Mouse (Mus musculus): ENCODE results near the gene Nck1. TPM values are rescaled to one million over a fixed set of nuclear protein-coding genes. Genes with fewer than 3 reads are reported as not detected.

Gene Nck1
- polyA plus RNA-seq (2017; shearing (Covaris generic)): 104 TPM

GRCm38 (mm10) chr9:100545715-100546593 is at the start of gene Nck1:
Nck1 (minus strand) TSS chr9:100546134.

GRCm38 (mm10) chr9:100570626-100571233 is 24.8 kb upstream of the Nck1 start, which contains the start of gene Slc35g2:
Slc35g2 (minus strand) TSS chr9:100571090.

GRCm38 (mm10) chr9:100486431-100486830 is 59.5 kb downstream of the Nck1 start, which contains the start of gene Il20rb:
Il20rb (minus strand) TSS chr9:100486788.

Other genes starting within 250 kb of the Nck1 start
- gene Il20rb, start 59.3 kb downstream of the Nck1 start, polyA plus RNA-seq (2017; shearing (Covaris generic)): 3.7 TPM
- gene Slc35g2, start 25.0 kb upstream of the Nck1 start, polyA plus RNA-seq (2017; shearing (Covaris generic)): 0.72 TPM
- gene Stag1, start 51.7 kb upstream of the Nck1 start, polyA plus RNA-seq (2017; shearing (Covaris generic)): 104 TPM

All from effector memory CD4-positive, alpha-beta T cell, adult 7 months (primary cell).